Mouse (Mus musculus) ES-Bruce4 (cell line): ENCODE results near the gene Mybpc2. TPM values are rescaled to one million over a fixed set of nuclear protein-coding genes. Genes with fewer than 3 reads are reported as not detected.

Source experiments
- H3K27ac ChIP-seq: 2 replicates; pipeline ENCODE4 v1.5.1; 2012; ENCODE audit warnings: low read length, inconsistent platforms; ENCODE audit not compliant: insufficient read depth
- H3K27me3 ChIP-seq: 2 replicates; pipeline ENCODE4 v1.6.1; 2012; ENCODE audit warnings: mild to moderate bottlenecking, low read length, inconsistent platforms; ENCODE audit not compliant: control insufficient read depth, poor library complexity, insufficient read depth, severe bottlenecking
- H3K36me3 ChIP-seq: 2 replicates; pipeline ENCODE4 v1.6.1; 2012; ENCODE audit warnings: inconsistent platforms, mild to moderate bottlenecking, low read length, moderate library complexity; ENCODE audit not compliant: control insufficient read depth, poor library complexity, insufficient read depth, severe bottlenecking
- H3K4me1 ChIP-seq: one replicate; pipeline ENCODE4 v1.8.1; 2011; ENCODE audit warnings: low read length; ENCODE audit not compliant: control insufficient read depth, insufficient read depth
- H3K4me3 ChIP-seq: 2 replicates; pipeline ENCODE4 v1.5.1; 2011; ENCODE audit warnings: low read depth, mild to moderate bottlenecking, low read length
- H3K9ac ChIP-seq: 2 replicates; pipeline ENCODE4 v1.6.1; 2012; ENCODE audit warnings: low read depth, mild to moderate bottlenecking, inconsistent platforms; ENCODE audit not compliant: poor library complexity, severe bottlenecking
- H3K9me3 ChIP-seq: replicated peaks from 2 replicates; pipeline ENCODE4 v1.6.1; 2012; ENCODE audit warnings: mild to moderate bottlenecking, low read length, inconsistent platforms; ENCODE audit not compliant: control insufficient read depth, poor library complexity, insufficient read depth, severe bottlenecking
- CTCF ChIP-seq: IDR thresholded peaks from one replicate; pipeline ENCODE4 v1.8.1; 2011; ENCODE audit warnings: low read depth, low read length
- EP300 ChIP-seq: IDR thresholded peaks from 2 replicates; pipeline ENCODE4 v1.6.1; 2011; ENCODE audit warnings: low read depth, low read length; ENCODE audit not compliant: insufficient read depth
- POLR2A ChIP-seq: IDR thresholded peaks from one replicate; pipeline ENCODE4 v1.8.1; 2011; ENCODE audit warnings: low read length; ENCODE audit not compliant: insufficient read depth
- polyA plus RNA-seq: library from polyadenylated mRNA; stranded (reverse); fragments of >200 nt; gene quantifications from 2 replicates; pipeline ENCODE4 v1.2.4, GENCODE M21; 2011; ENCODE audit warnings: low read depth; ENCODE audit not compliant: missing spikeins, insufficient read depth, insufficient read length

Gene Mybpc2
- polyA plus RNA-seq, 1 experiment: 2.5 TPM

GRCm38 (mm10) chr7:44525126-44525832 lies 823 bp upstream of the Mybpc2 start:
- H3K4me3 ChIP-seq: peak overlapping the region; percentile 9
- no peaks in the 10 kb centered on the region for H3K27me3 ChIP-seq
- no peaks in the 10 kb centered on the region for H3K9me3 ChIP-seq
- TF ChIP-seq EP300 (no peak), POLR2A (no peak), CTCF (no peak)
- peak overlapping the region; percentile 45 for H3K27ac ChIP-seq
- peak overlapping the region; percentile 63 for H3K9ac ChIP-seq
- peaks cover 9% of the 10 kb centered on the region for H3K4me1 ChIP-seq
- no peaks in the 10 kb centered on the region for H3K36me3 ChIP-seq

- H3K27ac ChIP-seq: no peak overlapping the region
- H3K4me1 ChIP-seq: peaks cover 5% of the 10 kb centered on the region
- H3K36me3 ChIP-seq: no peaks in the 10 kb centered on the region
- no peaks in the 10 kb centered on the region for H3K9me3 ChIP-seq
- no peak overlapping the region for H3K4me3 ChIP-seq
- no peak overlapping the region for H3K9ac ChIP-seq
- no peak for TF ChIP-seq POLR2A
- no peak for TF ChIP-seq CTCF
- TF ChIP-seq EP300: no peak
- no peaks in the 10 kb centered on the region for H3K27me3 ChIP-seq
Measured at GRCm38 (mm10) chr7:44523056-44523455, 1.4 kb downstream of the Mybpc2 start.

GRCm38 (mm10) chr7:44521710-44522109 lies 2.7 kb downstream of the Mybpc2 start:
- Histone ChIP-seq H3K4me1 (peaks cover 2% of the 10 kb centered on the region), H3K4me3 (peak overlapping the region; percentile 79), H3K27ac (no peak overlapping the region), H3K9ac (peak overlapping the region; percentile 60), H3K27me3 (no peaks in the 10 kb centered on the region), H3K9me3 (no peaks in the 10 kb centered on the region), H3K36me3 (no peaks in the 10 kb centered on the region)
- TF ChIP-seq CTCF (peak; percentile 83), EP300 (no peak)

GRCm38 (mm10) chr7:44520990-44521389 lies 3.5 kb downstream of the Mybpc2 start:
- Histone ChIP-seq H3K4me1 (peaks cover 2% of the 10 kb centered on the region), H3K4me3 (no peak overlapping the region), H3K27ac (no peak overlapping the region), H3K9me3 (no peaks in the 10 kb centered on the region), H3K27me3 (no peaks in the 10 kb centered on the region), H3K36me3 (no peaks in the 10 kb centered on the region), H3K9ac (no peak overlapping the region)
- no peak for TF ChIP-seq EP300

- Histone ChIP-seq H3K9me3 (no peaks in the 10 kb centered on the region), H3K27me3 (no peaks in the 10 kb centered on the region), H3K9ac (no peak overlapping the region), H3K36me3 (no peaks in the 10 kb centered on the region), H3K27ac (no peak overlapping the region), H3K4me3 (no peak overlapping the region), H3K4me1 (peaks cover 2% of the 10 kb centered on the region)
- TF ChIP-seq POLR2A (no peak), CTCF (peak; percentile 68)
Measured at GRCm38 (mm10) chr7:44519240-44519913, 5.1 kb downstream of the Mybpc2 start.

- Histone ChIP-seq H3K4me1 (no peaks in the 10 kb centered on the region), H3K4me3 (no peak overlapping the region), H3K27ac (no peak overlapping the region), H3K27me3 (no peaks in the 10 kb centered on the region), H3K9ac (no peak overlapping the region), H3K36me3 (no peaks in the 10 kb centered on the region), H3K9me3 (no peaks in the 10 kb centered on the region)
- no peak for TF ChIP-seq POLR2A
- TF ChIP-seq CTCF: no peak
- no peak for TF ChIP-seq EP300
Measured at GRCm38 (mm10) chr7:44507491-44507890, 17.0 kb downstream of the Mybpc2 start.
